Mouse (Mus musculus): ENCODE data around the gene Ckb. TPM values are rescaled to one million over a fixed set of nuclear protein-coding genes. Genes with fewer than 3 reads are reported as not detected.

Ckb gene
- polyA plus RNA-seq, 2 experiments, result 106 to 133 TPM

- Histone ChIP-seq H3K9me3 (ENCODE audit: control insufficient read depth, low read length) (no peaks in the 10 kb centered on the region), H3K27me3 (ENCODE audit: control insufficient read depth, insufficient read depth, low read length) (peaks cover 43% of the 10 kb centered on the region), H3K27ac (replicated peaks; ENCODE audit: low read depth, low read length) (no peak overlapping the region), H3K4me3 (replicated peaks; ENCODE audit: low read length) (peak overlapping the region; percentile 56), H3K9ac (ENCODE audit: low read depth, low read length, severe bottlenecking) (no peak overlapping the region), H3K4me2 (replicated peaks; ENCODE audit: low read depth, low read length, severe bottlenecking) (peak overlapping the region; percentile 98), H3K36me3 (ENCODE audit: control insufficient read depth, insufficient read depth, low read length) (no peaks in the 10 kb centered on the region), H3K4me1 (ENCODE audit: control insufficient read depth, insufficient read depth, low read length) (peaks cover 30% of the 10 kb centered on the region)
- TF ChIP-seq POLR2A (IDR thresholded peaks at IDR 0.05; ENCODE audit: borderline replicate concordance, extremely low read depth, insufficient read depth, insufficient read length), result no peak
- ATAC-seq (ENCODE audit: low FRiP score, low read depth) (no peak), DNase-seq (ENCODE audit: low spot score) (no peak)
- WGBS, result 6% methylated on average over 12 of the region's 12 CpGs
Observed at GRCm38 (mm10) chr12:111672581-111672980, 443 bp upstream of the Ckb start.

DNA sequence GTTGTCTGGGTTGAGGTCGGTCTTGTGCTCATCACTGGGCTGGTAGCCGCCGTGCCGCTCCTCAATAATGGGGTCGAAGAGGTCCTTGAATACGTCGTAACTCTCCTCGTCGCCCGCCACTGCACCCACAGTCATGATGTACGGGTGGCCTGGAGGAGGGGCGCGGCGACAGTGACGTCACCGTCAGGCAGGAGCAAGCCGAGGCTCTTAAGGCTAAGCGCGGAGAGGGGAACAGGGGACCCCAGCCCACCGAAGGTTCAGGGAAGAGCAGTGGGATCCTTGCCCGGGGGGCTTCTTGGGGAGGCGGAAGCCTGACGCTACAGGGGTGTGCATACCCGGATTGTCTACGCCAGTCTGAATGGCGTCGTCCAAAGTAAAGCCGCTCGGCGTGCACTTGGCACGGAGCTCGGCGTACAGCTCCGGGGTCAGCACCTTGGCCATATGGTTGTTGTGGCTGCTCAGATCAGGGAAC, 671 bp downstream of the Ckb start:
- no peak for DNase-seq (ENCODE audit: low spot score)
- Histone ChIP-seq H3K4me2 (replicated peaks; ENCODE audit: low read depth, low read length, severe bottlenecking) (peak overlapping the region; percentile 98), H3K9me3 (ENCODE audit: control insufficient read depth, low read length) (no peaks in the 10 kb centered on the region), H3K27me3 (ENCODE audit: control insufficient read depth, insufficient read depth, low read length) (peaks cover 43% of the 10 kb centered on the region), H3K36me3 (ENCODE audit: control insufficient read depth, insufficient read depth, low read length) (no peaks in the 10 kb centered on the region), H3K9ac (ENCODE audit: low read depth, low read length, severe bottlenecking) (peak overlapping the region; percentile 56; the same call in 1 of the 2 replicates), H3K27ac (replicated peaks; ENCODE audit: low read depth, low read length) (no peak overlapping the region), H3K4me3 (replicated peaks; ENCODE audit: low read length) (peak overlapping the region; percentile 56), H3K4me1 (ENCODE audit: control insufficient read depth, insufficient read depth, low read length) (peaks cover 24% of the 10 kb centered on the region)
- no peak for ATAC-seq (ENCODE audit: low FRiP score, low read depth)
- TF ChIP-seq POLR2A (IDR thresholded peaks at IDR 0.05; ENCODE audit: borderline replicate concordance, extremely low read depth, insufficient read depth, insufficient read length), result no peak
- WGBS, result under 1% methylated on average over 32 of the region's 34 CpGs

DNA sequence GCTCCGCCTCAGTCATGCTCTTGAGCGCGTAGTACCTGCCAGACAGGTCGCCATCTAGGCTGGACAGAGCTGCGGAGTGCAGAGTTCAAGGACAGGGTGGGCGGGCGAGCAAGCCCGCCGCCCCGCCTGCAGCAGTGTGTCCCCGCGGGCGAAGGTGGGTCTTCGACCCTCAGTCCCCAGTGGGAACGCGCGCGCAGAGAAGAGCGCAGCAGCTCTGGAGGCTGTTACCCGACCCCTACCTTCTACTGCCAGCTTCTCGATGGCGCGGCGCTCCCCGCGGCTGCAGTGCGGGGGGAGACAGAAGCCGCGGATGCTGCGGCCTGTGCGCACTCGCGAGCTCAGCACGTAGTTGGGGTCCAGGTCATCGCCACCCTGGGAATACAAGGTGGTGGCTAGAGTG, 1.2 kb downstream of the Ckb start:
- DNase-seq (ENCODE audit: low spot score) (no peak), ATAC-seq (ENCODE audit: low FRiP score, low read depth) (no peak)
- Histone ChIP-seq H3K27ac (replicated peaks; ENCODE audit: low read depth, low read length) (no peak overlapping the region), H3K4me2 (replicated peaks; ENCODE audit: low read depth, low read length, severe bottlenecking) (peak overlapping the region; percentile 98), H3K36me3 (ENCODE audit: control insufficient read depth, insufficient read depth, low read length) (no peaks in the 10 kb centered on the region), H3K9me3 (ENCODE audit: control insufficient read depth, low read length) (no peaks in the 10 kb centered on the region), H3K9ac (ENCODE audit: low read depth, low read length, severe bottlenecking) (peak overlapping the region; percentile 56; the same call in 1 of the 2 replicates), H3K4me1 (ENCODE audit: control insufficient read depth, insufficient read depth, low read length) (peaks cover 24% of the 10 kb centered on the region), H3K4me3 (replicated peaks; ENCODE audit: low read length) (peak overlapping the region; percentile 56), H3K27me3 (ENCODE audit: control insufficient read depth, insufficient read depth, low read length) (peaks cover 43% of the 10 kb centered on the region)
- no peak for TF ChIP-seq POLR2A (IDR thresholded peaks at IDR 0.05; ENCODE audit: borderline replicate concordance, extremely low read depth, insufficient read depth, insufficient read length)
- WGBS, result under 1% methylated on average over 26 of the region's 35 CpGs

GRCm38 (mm10) chr12:111670371-111670971, 1.7 kb downstream of the Ckb start:
- Histone ChIP-seq H3K9me3 (ENCODE audit: control insufficient read depth, low read length) (no peaks in the 10 kb centered on the region), H3K36me3 (ENCODE audit: control insufficient read depth, insufficient read depth, low read length) (no peaks in the 10 kb centered on the region), H3K4me2 (replicated peaks; ENCODE audit: low read depth, low read length, severe bottlenecking) (peak overlapping the region; percentile 98), H3K9ac (ENCODE audit: low read depth, low read length, severe bottlenecking) (peak overlapping the region; percentile 56; the same call in 1 of the 2 replicates), H3K27me3 (ENCODE audit: control insufficient read depth, insufficient read depth, low read length) (peaks cover 43% of the 10 kb centered on the region), H3K27ac (replicated peaks; ENCODE audit: low read depth, low read length) (no peak overlapping the region), H3K4me1 (ENCODE audit: control insufficient read depth, insufficient read depth, low read length) (peaks cover 24% of the 10 kb centered on the region), H3K4me3 (replicated peaks; ENCODE audit: low read length) (peak overlapping the region; percentile 56)
- TF ChIP-seq POLR2A (IDR thresholded peaks at IDR 0.05; ENCODE audit: borderline replicate concordance, extremely low read depth, insufficient read depth, insufficient read length), result no peak
- 6% methylated on average over 29 of the region's 29 CpGs for WGBS
- DNase-seq (ENCODE audit: low spot score), result no peak
- ATAC-seq (ENCODE audit: low FRiP score, low read depth), result no peak

GRCm38 (mm10) chr12:111669961-111670360, 2.2 kb downstream of the Ckb start:
- Histone ChIP-seq H3K9me3 (ENCODE audit: control insufficient read depth, low read length) (no peaks in the 10 kb centered on the region), H3K9ac (ENCODE audit: low read depth, low read length, severe bottlenecking) (no peak overlapping the region), H3K27me3 (ENCODE audit: control insufficient read depth, insufficient read depth, low read length) (peaks cover 43% of the 10 kb centered on the region), H3K36me3 (ENCODE audit: control insufficient read depth, insufficient read depth, low read length) (no peaks in the 10 kb centered on the region), H3K27ac (replicated peaks; ENCODE audit: low read depth, low read length) (no peak overlapping the region), H3K4me3 (replicated peaks; ENCODE audit: low read length) (peak overlapping the region; percentile 56; the same call in 1 of the 2 replicates), H3K4me1 (ENCODE audit: control insufficient read depth, insufficient read depth, low read length) (peaks cover 24% of the 10 kb centered on the region), H3K4me2 (replicated peaks; ENCODE audit: low read depth, low read length, severe bottlenecking) (no peak overlapping the region)
- WGBS, result 48% methylated on average over 8 of the region's 8 CpGs
- no peak for TF ChIP-seq POLR2A (IDR thresholded peaks at IDR 0.05; ENCODE audit: borderline replicate concordance, extremely low read depth, insufficient read depth, insufficient read length)
- ATAC-seq (ENCODE audit: low FRiP score, low read depth), result no peak
- no peak for DNase-seq (ENCODE audit: low spot score)

All from limb, embryonic 14.5 days (tissue).